Mouse (Mus musculus) heart, adult 2 months (tissue): ENCODE results near the gene Kcnk6. TPM values are rescaled to one million over a fixed set of nuclear protein-coding genes. Genes with fewer than 3 reads are reported as not detected.

Experiments used
- DNase-seq, 2 experiments: peaks; one replicate each; pipeline ENCODE4 v3.0.0; 2021
- H3K27ac ChIP-seq: fragments of 200-600 bp; 2 replicates; pipeline ENCODE4 v1.8.1; 2022
- H3K27me3 ChIP-seq: fragments of 200-500 bp; 2 replicates; pipeline ENCODE4 v1.6.1; 2012; ENCODE audit warnings: mild to moderate bottlenecking, low read length, inconsistent platforms, mixed read lengths; ENCODE audit not compliant: control insufficient read depth, insufficient read depth
- H3K36me3 ChIP-seq: fragments of 200-500 bp; 2 replicates; pipeline ENCODE4 v1.6.1; 2012; ENCODE audit warnings: low read length, inconsistent platforms; ENCODE audit not compliant: control insufficient read depth, insufficient read depth
- H3K4me1 ChIP-seq: fragments of 200-500 bp; 2 replicates; pipeline ENCODE4 v1.6.1; 2011; ENCODE audit warnings: low read length; ENCODE audit not compliant: control insufficient read depth, insufficient read depth
- H3K4me3 ChIP-seq: fragments of 200-600 bp; 2 replicates; pipeline ENCODE4 v1.8.1; 2022
- H3K79me2 ChIP-seq: fragments of 200-500 bp; replicated peaks from 2 replicates; pipeline ENCODE4 v1.6.1; 2012; ENCODE audit warnings: mild to moderate bottlenecking, inconsistent platforms, low read length, moderate library complexity, mixed read lengths; ENCODE audit not compliant: control insufficient read depth, insufficient read depth
- H3K9ac ChIP-seq: fragments of 200-500 bp; 2 replicates; pipeline ENCODE4 v1.6.1; 2012; ENCODE audit warnings: low read depth, mild to moderate bottlenecking, control low read depth, inconsistent platforms, low read length, mixed read lengths
- CTCF ChIP-seq: fragments of 200-600 bp; IDR thresholded peaks from 2 replicates; pipeline ENCODE4 v1.8.1; 2022; ENCODE audit warnings: antibody characterized with exemption, mild to moderate bottlenecking, moderate library complexity
- EP300 ChIP-seq: fragments of 200-500 bp; IDR thresholded peaks from 2 replicates; pipeline ENCODE4 v1.6.1; 2011; ENCODE audit warnings: low read depth, low read length, control low read depth; ENCODE audit not compliant: insufficient read depth
- POLR2A ChIP-seq: fragments of 200-500 bp; IDR thresholded peaks from 2 replicates; pipeline ENCODE4 v1.6.1; 2011; ENCODE audit warnings: mild to moderate bottlenecking, low read depth, low read length, control low read depth; ENCODE audit not compliant: insufficient read depth
- WGBS: fragments of 180-500 bp; shearing (Covaris S2); methylation state at CpG from one replicate; pipeline ENCODE4 v1.1.7; 2018; 5-methylcytosine and 5-hydroxymethylcytosine counted together
- intact Hi-C: fragments of 180-260 bp; cut with DNase I; formaldehyde crosslinking; loops from one replicate; pipeline ENCODE4 v1.15.1; 2025
- long read RNA-seq: library from polyadenylated mRNA; stranded (forward); transcript quantifications from one replicate; pipeline ENCODE4 v2.0.0, GENCODE M21; 2021
- polyA plus RNA-seq: library from polyadenylated mRNA; depleted of rRNA; stranded (reverse); fragments of >200 nt; gene quantifications from 2 replicates; pipeline ENCODE4 v1.2.3, GENCODE M21; 2012; rRNA removed
- total RNA-seq, 2 experiments: library from RNA; stranded (reverse); gene quantifications; 2 replicates each; pipeline ENCODE4 v1.2.3; 2021

The Kcnk6 gene
- total RNA-seq (1 to 10 TPM; 2.9 to 3.2 TPM), polyA plus RNA-seq (8.2 and 8.4 TPM in 2 replicates)
- long read RNA-seq, full-length matches to known transcripts, result 2 of 2 reads
- long read RNA-seq, partial matches to known transcripts, result 0 of 2 reads
- long read RNA-seq, other reads (novel, unspliced or antisense), result 0 of 2 reads

DNA sequence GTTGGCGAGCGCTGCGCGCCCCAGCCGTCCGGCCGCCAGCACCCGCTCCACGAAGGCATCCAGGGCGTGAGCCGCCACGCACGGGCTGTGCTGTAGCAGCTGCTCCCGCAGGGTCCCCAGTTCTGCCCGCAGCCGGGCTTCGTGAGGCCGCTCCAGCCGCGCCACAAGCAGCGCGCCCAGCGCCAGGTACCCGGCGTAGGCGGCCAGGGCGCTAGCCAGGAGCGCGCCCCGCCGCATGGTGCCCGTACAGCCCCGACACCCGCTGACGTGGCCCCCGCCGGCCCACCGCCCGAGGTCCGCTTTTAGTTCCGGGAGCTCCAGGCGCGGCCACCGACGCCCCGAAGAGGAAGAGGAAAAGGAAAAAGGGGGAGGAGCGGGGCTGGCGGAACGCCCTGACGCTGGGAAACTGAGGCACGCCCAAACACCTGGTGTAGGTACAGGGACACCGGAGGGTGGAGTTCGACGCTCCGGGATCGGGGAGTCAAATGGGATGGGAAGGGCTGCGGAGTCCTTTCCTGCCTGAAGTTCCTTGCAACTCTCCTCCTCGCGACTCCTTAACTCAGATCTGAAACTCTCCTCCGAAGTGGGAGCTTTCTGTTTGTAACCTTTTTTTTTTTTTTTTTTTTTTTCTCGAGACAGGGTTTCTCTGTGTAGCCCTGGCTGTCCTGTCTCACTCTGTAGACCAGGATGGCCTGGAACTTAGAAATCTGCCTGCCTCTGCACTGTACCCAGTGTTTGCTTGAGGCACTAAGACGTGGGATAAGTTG, at the start of gene Kcnk6:
Kcnk6 (minus strand) TSS at position 269 of the 767 bp plus-strand sequence.
- Histone ChIP-seq H3K9ac (peak within 1 kb of the TSS; percentile 89), H3K79me2 (no peaks in the 10 kb centered on the region), H3K4me1 (peaks cover 5% of the 10 kb centered on the region), H3K27ac (peak within 1 kb of the TSS; percentile 82), H3K36me3 (no peaks in the 10 kb centered on the region), H3K4me3 (peak within 1 kb of the TSS; percentile 90), H3K27me3 (no peaks in the 10 kb centered on the region)
- DNase-seq, result peak; percentile 81 to 84
- WGBS, result 2% methylated on average over 62 of the region's 62 CpGs
- TF ChIP-seq EP300 (no peak), POLR2A (0 out of 2 replicates have a peak, but pooled peaks have one; percentile 38)
- intact Hi-C loops, result loop anchor here (5.0 kb wide), 1 partner anchor 50 kb away; the partner anchor contains the start of gene Psmd8

DNA sequence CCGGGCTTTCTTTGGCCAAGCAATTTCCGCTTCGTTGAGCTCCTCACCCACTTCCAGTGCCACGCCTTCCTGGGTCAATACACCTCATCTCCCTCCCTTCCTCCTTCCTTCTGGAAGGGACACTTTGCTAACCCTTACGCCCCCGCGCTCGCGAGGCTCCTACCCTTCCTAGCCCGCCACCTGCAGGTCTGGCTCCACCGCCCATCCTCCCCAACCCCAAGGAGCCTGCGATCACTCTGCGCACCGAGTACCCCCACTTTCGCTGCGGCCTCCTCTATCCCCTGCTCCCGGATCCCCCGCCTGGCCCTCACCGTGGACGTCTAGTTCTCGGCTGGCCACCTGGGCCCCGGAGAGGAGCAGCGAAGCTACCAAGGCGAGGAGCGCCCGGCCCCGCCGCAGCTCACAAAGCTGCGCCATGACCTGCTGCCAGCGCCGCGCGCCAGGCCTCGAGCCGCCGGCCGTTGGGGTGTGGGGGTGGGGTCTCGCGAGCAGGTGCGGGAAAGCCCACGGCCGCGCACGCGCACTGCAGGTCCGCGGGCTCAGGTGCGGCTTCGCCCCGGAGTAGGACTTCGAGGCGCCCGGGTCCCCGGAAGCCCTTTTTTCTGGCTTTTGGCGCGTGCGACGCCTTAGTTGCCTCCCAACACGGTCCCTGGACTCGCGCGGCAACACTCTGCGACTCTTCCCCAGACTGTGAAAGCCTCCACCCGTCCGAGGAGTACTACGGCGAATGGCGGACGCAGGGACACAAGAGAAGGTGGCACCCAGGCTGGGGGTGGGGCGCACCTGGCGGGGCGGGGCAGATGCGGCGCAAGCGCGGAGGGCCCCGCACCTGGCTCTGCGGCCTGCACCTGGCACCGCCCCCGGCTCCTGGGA, 49.1 kb upstream of the Kcnk6 start, which contains the start of gene Spint2:
Spint2 (minus strand) TSS at position 712 of the 873 bp plus-strand sequence.
- peak; percentile 68 to 70 for DNase-seq
- WGBS, result 1% methylated on average over 80 of the region's 80 CpGs
- intact Hi-C loops, result loop anchor here (5.0 kb wide), 1 partner anchor 34 kb away; the partner anchor contains the start of gene 2200002D01Rik
- TF ChIP-seq CTCF (peak; percentile 53), EP300 (no peak)
- Histone ChIP-seq H3K27me3 (no peaks in the 10 kb centered on the region), H3K27ac (peak within 1 kb of the TSS; percentile 70), H3K9ac (peak within 1 kb of the TSS; percentile 85), H3K79me2 (no peaks in the 10 kb centered on the region), H3K36me3 (no peaks in the 10 kb centered on the region), H3K4me1 (peaks cover 7% of the 10 kb centered on the region), H3K4me3 (peak within 1 kb of the TSS; percentile 77)

DNA sequence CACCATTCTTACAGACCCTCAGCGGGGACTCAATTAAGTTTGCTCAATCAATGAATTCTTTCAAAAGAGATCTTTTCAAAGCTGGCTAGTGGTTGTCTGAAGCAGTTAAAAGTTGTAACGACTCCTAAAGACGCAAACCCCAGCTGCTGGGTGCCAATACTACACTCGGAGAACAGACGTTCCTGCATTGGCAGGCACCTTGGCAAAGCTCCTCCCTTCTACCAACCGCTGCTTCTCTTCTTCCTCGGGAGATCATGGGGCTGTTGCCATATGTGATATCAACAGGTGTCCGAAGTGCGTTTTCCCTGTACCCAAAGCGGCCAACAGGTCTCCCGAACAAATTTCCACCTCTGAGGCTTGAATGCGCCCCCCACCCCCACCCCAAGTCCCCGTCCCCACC, 48.5 kb upstream of the Kcnk6 start:
- TF ChIP-seq CTCF, result no peak
- TF ChIP-seq POLR2A, result no peak
- no peak for TF ChIP-seq EP300
- Histone ChIP-seq H3K27me3 (no peaks in the 10 kb centered on the region), H3K4me1 (peaks cover 7% of the 10 kb centered on the region), H3K27ac (peak overlapping the region; percentile 19), H3K79me2 (no peaks in the 10 kb centered on the region), H3K4me3 (peak overlapping the region; percentile 77), H3K36me3 (no peaks in the 10 kb centered on the region), H3K9ac (no peak overlapping the region; the same call in none of the 2 replicates)
- intact Hi-C loops, result loop anchor here (5.0 kb wide), 1 partner anchor 34 kb away; the partner anchor contains the start of gene 2200002D01Rik
- no peak for DNase-seq
- 24% methylated on average over 13 of the region's 13 CpGs for WGBS

GRCm38 (mm10) chr7:29279924-29280323, 47.6 kb upstream of the Kcnk6 start:
- Histone ChIP-seq H3K36me3 (no peaks in the 10 kb centered on the region), H3K27me3 (no peaks in the 10 kb centered on the region), H3K27ac (no peak overlapping the region), H3K79me2 (no peaks in the 10 kb centered on the region), H3K4me1 (peaks cover 7% of the 10 kb centered on the region), H3K4me3 (no peak overlapping the region), H3K9ac (no peak overlapping the region)
- intact Hi-C loops, result loop anchor here (5.0 kb wide), 1 partner anchor 33 kb away; the partner anchor contains the start of gene 2200002D01Rik
- no peak for DNase-seq
- TF ChIP-seq CTCF, result no peak
- no peak for TF ChIP-seq POLR2A
- TF ChIP-seq EP300, result no peak
- 69% methylated on average over 8 of the region's 8 CpGs for WGBS

DNA sequence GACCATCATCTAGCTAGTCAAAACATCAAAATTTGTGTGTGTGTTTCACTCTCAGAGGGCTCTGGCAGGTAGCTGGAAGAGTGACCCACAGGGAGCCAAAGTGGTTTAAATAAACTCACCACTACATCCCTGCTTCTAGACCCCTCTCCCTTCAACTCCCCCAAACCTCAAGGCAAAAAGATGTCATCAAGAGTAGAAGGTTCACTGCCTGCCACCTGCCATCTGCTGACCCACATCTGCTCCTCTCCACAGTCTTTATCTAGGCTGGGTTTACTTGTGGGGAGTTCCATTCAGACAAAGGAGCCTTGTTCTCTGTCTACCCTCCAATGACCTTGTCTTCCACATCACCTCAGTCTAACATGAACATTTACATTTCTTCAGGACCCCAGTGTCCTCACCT, 46.9 kb upstream of the Kcnk6 start:
- intact Hi-C loops, result no loop called here
- Histone ChIP-seq H3K4me1 (peaks cover 7% of the 10 kb centered on the region), H3K79me2 (no peaks in the 10 kb centered on the region), H3K27me3 (no peaks in the 10 kb centered on the region), H3K4me3 (no peak overlapping the region), H3K27ac (no peak overlapping the region), H3K9ac (no peak overlapping the region), H3K36me3 (no peaks in the 10 kb centered on the region)
- no peak for TF ChIP-seq CTCF
- TF ChIP-seq EP300, result no peak
- TF ChIP-seq POLR2A, result no peak
- DNase-seq, result no peak
